Mouse (Mus musculus): ENCODE data around the gene Blm.

DNA sequence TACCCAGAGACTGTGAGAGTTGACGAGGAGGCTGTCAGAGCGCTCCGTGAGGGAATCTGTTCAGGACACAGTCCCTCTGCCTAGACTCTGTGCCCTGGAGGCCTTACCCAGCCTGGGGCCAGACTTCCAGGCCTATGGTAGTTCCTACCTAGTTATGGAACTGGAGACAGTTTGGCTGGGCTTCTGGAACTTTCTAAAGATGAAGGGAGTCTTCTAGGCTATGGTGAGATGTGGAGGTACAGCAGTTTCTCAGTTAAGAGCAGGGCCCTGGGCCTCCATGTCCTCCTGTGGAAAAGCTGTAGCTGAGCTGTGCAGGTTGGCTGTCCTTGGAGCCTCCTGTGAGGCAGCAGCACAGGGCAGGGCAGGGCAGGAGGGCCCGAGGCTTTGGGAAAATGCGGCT is 82.7 kb downstream of the Blm start:
- TF ChIP-seq TAL1 (IDR thresholded peaks at IDR 0.05; ENCODE audit: low read length) (no peak), GATA1 (IDR thresholded peaks at IDR 0.05; ENCODE audit: low read length) (no peak)

Measured in erythroblast, embryonic 14.5 days (primary cell).